Mouse (Mus musculus): ENCODE data around the gene Agbl4. TPM values are rescaled to one million over a fixed set of nuclear protein-coding genes. Genes with fewer than 3 reads are reported as not detected.

The Agbl4 gene
- polyA plus RNA-seq, 1 experiment, result not detected

DNA sequence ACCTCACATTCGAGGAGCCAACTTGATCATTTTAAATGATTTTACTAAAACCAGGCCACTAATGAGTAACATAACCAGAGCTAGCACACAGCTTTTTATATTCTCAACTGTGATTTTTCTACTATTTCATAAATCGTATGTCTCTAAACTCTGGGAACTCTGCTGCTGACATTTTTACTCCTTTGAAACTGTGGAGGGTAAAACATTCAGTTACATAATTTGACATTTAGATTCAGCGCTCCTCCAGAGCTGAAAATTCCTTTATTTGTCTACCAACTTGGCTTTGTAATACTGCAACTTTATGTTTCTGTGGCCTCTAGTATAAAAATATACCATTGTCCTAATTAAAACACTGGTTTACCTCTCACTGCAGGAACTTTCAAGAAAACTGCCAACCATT lies 523.6 kb downstream of the Agbl4 start:
- no peaks in the 10 kb centered on the region for H3K79me2 ChIP-seq (ENCODE audit: control insufficient read depth, insufficient read depth)
- no peaks in the 10 kb centered on the region for H3K36me3 ChIP-seq (ENCODE audit: control insufficient read depth, insufficient read depth)
- H3K4me3 ChIP-seq, result no peak overlapping the region
- no peak for TF ChIP-seq TCF12 (IDR thresholded peaks at IDR 0.05; ENCODE audit: insufficient read depth, poor library complexity, severe bottlenecking)
- TF ChIP-seq E2F4 (IDR thresholded peaks at IDR 0.05; ENCODE audit: insufficient read depth), result no peak
- TF ChIP-seq REST (IDR thresholded peaks at IDR 0.05; ENCODE audit: insufficient read depth, insufficient read length), result no peak
- TF ChIP-seq MYOG (IDR thresholded peaks at IDR 0.05; ENCODE audit: control insufficient read depth in 1 of 3, insufficient read depth in 1 of 3, insufficient read length in 2 of 3, low read depth in 2 of 3), result no peak
- no peak for TF ChIP-seq MAX (IDR thresholded peaks at IDR 0.05; ENCODE audit: low read depth)
- no peak for TF ChIP-seq POLR2AphosphoS2 (IDR thresholded peaks at IDR 0.05; ENCODE audit: insufficient read length, low read depth)
- no peaks in the 10 kb centered on the region for H3K27me3 ChIP-seq (ENCODE audit: control insufficient read depth, insufficient read depth, insufficient read length)
- H3K4me2 ChIP-seq (ENCODE audit: low read depth), result no peak overlapping the region
- H3ac ChIP-seq (ENCODE audit: control insufficient read depth, insufficient read length), result no peak overlapping the region

DNA sequence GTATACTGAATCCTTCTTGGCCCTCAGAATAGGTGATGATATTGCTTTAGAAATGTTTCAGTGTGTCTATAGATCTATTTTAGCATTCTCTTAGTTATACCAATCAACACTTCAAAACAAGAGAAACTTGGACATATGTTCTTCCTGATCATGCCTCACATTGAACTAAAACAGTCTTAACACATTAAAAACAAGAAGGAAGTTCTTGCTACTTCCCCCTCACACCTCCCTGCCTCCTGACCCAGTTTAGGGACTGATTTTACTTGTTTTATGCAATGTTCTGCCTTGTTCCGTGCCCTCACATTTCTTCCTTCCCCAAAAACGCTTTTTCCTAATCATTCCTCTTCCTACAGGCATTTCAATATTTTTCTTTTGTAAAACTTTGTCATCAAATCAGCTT lies 604.2 kb downstream of the Agbl4 start:
- Histone ChIP-seq H3K36me3 (ENCODE audit: control insufficient read depth, insufficient read depth) (no peaks in the 10 kb centered on the region), H3ac (ENCODE audit: control insufficient read depth, insufficient read length) (no peak overlapping the region), H3K27me3 (ENCODE audit: control insufficient read depth, insufficient read depth, insufficient read length) (no peaks in the 10 kb centered on the region), H3K4me3 (no peak overlapping the region), H3K79me2 (ENCODE audit: control insufficient read depth, insufficient read depth) (no peaks in the 10 kb centered on the region), H3K4me2 (ENCODE audit: low read depth) (no peak overlapping the region)
- no peak for TF ChIP-seq E2F4 (IDR thresholded peaks at IDR 0.05; ENCODE audit: insufficient read depth)
- no peak for TF ChIP-seq TCF12 (IDR thresholded peaks at IDR 0.05; ENCODE audit: insufficient read depth, poor library complexity, severe bottlenecking)
- no peak for TF ChIP-seq CEBPB (IDR thresholded peaks at IDR 0.05; ENCODE audit: insufficient read depth, poor library complexity, severe bottlenecking)
- no peak for TF ChIP-seq MAX (IDR thresholded peaks at IDR 0.05; ENCODE audit: low read depth)
- TF ChIP-seq POLR2A (IDR thresholded peaks at IDR 0.05; ENCODE audit: insufficient read length, low read depth), result no peak
- TF ChIP-seq REST (IDR thresholded peaks at IDR 0.05; ENCODE audit: insufficient read depth, insufficient read length), result no peak
- TF ChIP-seq USF1 (IDR thresholded peaks at IDR 0.05; ENCODE audit: low read depth), result no peak
- TF ChIP-seq SRF (IDR thresholded peaks at IDR 0.05; ENCODE audit: control insufficient read depth, insufficient read length, low read depth), result no peak
- TF ChIP-seq TCF3 (IDR thresholded peaks at IDR 0.05; ENCODE audit: insufficient read length, low read depth), result no peak
- TF ChIP-seq MYOG (IDR thresholded peaks at IDR 0.05; ENCODE audit: control insufficient read depth in 1 of 3, insufficient read depth in 1 of 3, insufficient read length in 2 of 3, low read depth in 2 of 3), result no peak
- no peak for TF ChIP-seq POLR2AphosphoS2 (IDR thresholded peaks at IDR 0.05; ENCODE audit: insufficient read length, low read depth)
- TF ChIP-seq MYOD1 (IDR thresholded peaks at IDR 0.05; ENCODE audit: control insufficient read depth in 1 of 3, insufficient read length in 2 of 3, low read depth in 2 of 3), result no peak

DNA sequence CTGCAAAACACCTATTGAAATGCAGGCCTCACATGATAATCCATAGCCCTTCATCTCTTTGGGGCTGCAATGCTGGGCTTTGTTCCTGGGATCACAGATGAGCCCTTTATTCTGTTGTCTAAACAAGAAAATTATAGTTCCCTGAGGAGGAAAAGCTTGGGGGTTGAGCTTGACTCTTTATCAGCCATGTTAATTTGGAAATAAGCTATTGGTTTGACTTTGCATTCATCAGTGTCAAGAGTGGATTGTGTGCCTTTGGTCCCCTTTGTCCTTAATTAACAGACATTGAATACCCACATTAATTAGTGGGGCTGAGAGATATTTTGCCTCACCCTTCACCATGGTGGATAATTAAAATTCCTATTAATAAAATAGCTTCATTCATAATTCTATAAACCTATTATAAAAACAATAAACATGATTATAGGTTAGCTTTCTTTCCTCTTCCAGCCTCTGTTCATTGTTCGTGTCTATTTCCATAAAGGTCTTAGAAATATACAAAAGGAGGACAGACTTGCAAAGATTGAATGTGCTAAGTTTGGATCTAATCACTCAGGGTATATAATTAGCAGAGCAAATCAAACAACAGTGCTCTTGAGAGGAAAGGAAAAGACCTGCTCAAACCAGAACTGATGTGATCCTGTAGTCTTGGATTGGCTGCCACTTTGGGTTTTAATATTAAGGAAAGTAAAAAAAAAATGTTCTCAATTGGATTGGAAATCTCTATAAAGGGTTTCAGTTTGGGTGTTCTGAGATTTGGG lies 607.4 kb downstream of the Agbl4 start:
- H3K36me3 ChIP-seq (ENCODE audit: control insufficient read depth, insufficient read depth), result no peaks in the 10 kb centered on the region
- H3K79me2 ChIP-seq (ENCODE audit: control insufficient read depth, insufficient read depth), result no peaks in the 10 kb centered on the region
- TF ChIP-seq TCF3 (IDR thresholded peaks at IDR 0.05; ENCODE audit: insufficient read length, low read depth), result no peak
- no peak overlapping the region for H3K4me2 ChIP-seq (ENCODE audit: low read depth)
- H3K4me3 ChIP-seq, result no peak overlapping the region
- H3K27me3 ChIP-seq (ENCODE audit: control insufficient read depth, insufficient read depth, insufficient read length), result no peaks in the 10 kb centered on the region
- no peak overlapping the region for H3ac ChIP-seq (ENCODE audit: control insufficient read depth, insufficient read length)

DNA sequence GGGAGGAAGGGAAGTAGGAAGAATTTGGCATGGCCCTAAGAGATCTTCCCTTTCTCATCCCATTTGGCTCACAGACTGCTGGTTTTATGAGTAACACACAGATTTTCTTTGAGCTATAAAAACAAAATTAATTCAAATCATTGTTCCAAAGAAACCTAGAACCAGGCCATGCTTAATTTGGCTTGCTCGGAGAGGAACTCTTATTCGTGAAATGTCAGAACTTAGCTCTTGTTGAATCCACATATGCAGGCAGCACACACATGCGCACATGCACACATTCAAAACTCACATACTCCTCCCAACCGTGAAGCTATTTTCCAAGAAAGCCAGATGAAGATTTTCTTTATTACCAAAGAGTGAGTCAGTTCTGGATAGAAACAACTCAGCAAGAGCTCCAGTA lies 621.9 kb downstream of the Agbl4 start:
- Histone ChIP-seq H3K4me3 (no peak overlapping the region), H3K36me3 (ENCODE audit: control insufficient read depth, insufficient read depth) (no peaks in the 10 kb centered on the region), H3K79me2 (ENCODE audit: control insufficient read depth, insufficient read depth) (no peaks in the 10 kb centered on the region), H3K4me2 (ENCODE audit: low read depth) (no peak overlapping the region), H3ac (ENCODE audit: control insufficient read depth, insufficient read length) (no peak overlapping the region), H3K27me3 (ENCODE audit: control insufficient read depth, insufficient read depth, insufficient read length) (no peaks in the 10 kb centered on the region)
- no peak for TF ChIP-seq REST (IDR thresholded peaks at IDR 0.05; ENCODE audit: insufficient read depth, insufficient read length)
- TF ChIP-seq E2F4 (IDR thresholded peaks at IDR 0.05; ENCODE audit: insufficient read depth), result no peak
- TF ChIP-seq SRF (IDR thresholded peaks at IDR 0.05; ENCODE audit: control insufficient read depth, insufficient read length, low read depth), result no peak
- TF ChIP-seq MAX (IDR thresholded peaks at IDR 0.05; ENCODE audit: low read depth), result no peak
- TF ChIP-seq TCF12 (IDR thresholded peaks at IDR 0.05; ENCODE audit: insufficient read depth, poor library complexity, severe bottlenecking), result no peak
- no peak for TF ChIP-seq MYOD1 (IDR thresholded peaks at IDR 0.05; ENCODE audit: control insufficient read depth in 1 of 3, insufficient read length in 2 of 3, low read depth in 2 of 3)
- TF ChIP-seq POLR2A (IDR thresholded peaks at IDR 0.05; ENCODE audit: insufficient read length, low read depth), result no peak
- TF ChIP-seq CEBPB (IDR thresholded peaks at IDR 0.05; ENCODE audit: insufficient read depth, poor library complexity, severe bottlenecking), result no peak
- TF ChIP-seq USF1 (IDR thresholded peaks at IDR 0.05; ENCODE audit: low read depth), result no peak
- TF ChIP-seq TCF3 (IDR thresholded peaks at IDR 0.05; ENCODE audit: insufficient read length, low read depth), result no peak
- no peak for TF ChIP-seq POLR2AphosphoS2 (IDR thresholded peaks at IDR 0.05; ENCODE audit: insufficient read length, low read depth)
- no peak for TF ChIP-seq MYOG (IDR thresholded peaks at IDR 0.05; ENCODE audit: control insufficient read depth in 1 of 3, insufficient read depth in 1 of 3, insufficient read length in 2 of 3, low read depth in 2 of 3)

DNA sequence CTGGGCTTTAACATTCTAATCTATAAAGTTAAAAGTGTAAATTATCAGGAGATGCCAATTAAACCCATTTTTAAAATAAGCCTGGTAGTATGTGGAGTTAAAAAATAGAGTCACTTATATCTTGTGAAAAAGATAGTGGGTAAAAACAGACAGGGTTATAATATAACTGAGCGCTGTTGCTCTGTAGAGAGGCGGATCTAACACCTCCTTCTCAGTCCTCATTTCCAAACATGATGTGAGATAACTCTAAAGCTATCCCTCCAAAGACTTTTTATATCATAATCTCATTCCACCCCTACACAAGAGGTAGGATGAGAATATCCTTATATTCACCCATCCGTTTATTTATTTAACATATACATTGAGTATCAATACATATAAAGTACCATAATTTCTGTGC lies 669.9 kb downstream of the Agbl4 start:
- Histone ChIP-seq H3K79me2 (ENCODE audit: control insufficient read depth, insufficient read depth) (no peaks in the 10 kb centered on the region), H3K27me3 (ENCODE audit: control insufficient read depth, insufficient read depth, insufficient read length) (no peaks in the 10 kb centered on the region), H3K4me2 (ENCODE audit: low read depth) (no peak overlapping the region), H3K4me3 (no peak overlapping the region), H3K36me3 (ENCODE audit: control insufficient read depth, insufficient read depth) (no peaks in the 10 kb centered on the region), H3ac (ENCODE audit: control insufficient read depth, insufficient read length) (no peak overlapping the region)
- TF ChIP-seq TCF3 (IDR thresholded peaks at IDR 0.05; ENCODE audit: insufficient read length, low read depth) (no peak), MYOD1 (IDR thresholded peaks at IDR 0.05; ENCODE audit: control insufficient read depth in 1 of 3, insufficient read length in 2 of 3, low read depth in 2 of 3) (no peak), REST (IDR thresholded peaks at IDR 0.05; ENCODE audit: insufficient read depth, insufficient read length) (no peak), POLR2A (IDR thresholded peaks at IDR 0.05; ENCODE audit: insufficient read length, low read depth) (no peak), USF1 (IDR thresholded peaks at IDR 0.05; ENCODE audit: low read depth) (no peak), TCF12 (IDR thresholded peaks at IDR 0.05; ENCODE audit: insufficient read depth, poor library complexity, severe bottlenecking) (no peak), E2F4 (IDR thresholded peaks at IDR 0.05; ENCODE audit: insufficient read depth) (no peak), MAX (IDR thresholded peaks at IDR 0.05; ENCODE audit: low read depth) (no peak), CEBPB (IDR thresholded peaks at IDR 0.05; ENCODE audit: insufficient read depth, poor library complexity, severe bottlenecking) (no peak), MYOG (IDR thresholded peaks at IDR 0.05; ENCODE audit: control insufficient read depth in 1 of 3, insufficient read depth in 1 of 3, insufficient read length in 2 of 3, low read depth in 2 of 3) (no peak), POLR2AphosphoS2 (IDR thresholded peaks at IDR 0.05; ENCODE audit: insufficient read length, low read depth) (no peak), SRF (IDR thresholded peaks at IDR 0.05; ENCODE audit: control insufficient read depth, insufficient read length, low read depth) (no peak)
